Mouse (Mus musculus): Measurements from ENCODE around the gene E4f1. TPM values are rescaled to one million over a fixed set of nuclear protein-coding genes. Genes with fewer than 3 reads are reported as not detected.

The E4f1 gene
- total RNA-seq, 2 experiments from 2014 or later = 30.0 to 33.3 TPM

- no peak for DNase-seq (ENCODE audit: low spot score in 2 of 2)
These were observed 13.4 kb upstream of the E4f1 start for GRCm38 (mm10) chr17:24483495-24483894.

- DNase-seq (ENCODE audit: low spot score in 2 of 2) = no peak
These were observed 11.1 kb upstream of the E4f1 start for GRCm38 (mm10) chr17:24481027-24481815.

GRCm38 (mm10) chr17:24480201-24480826 is 10.2 kb upstream of the E4f1 start:
- no peak for DNase-seq (ENCODE audit: low spot score in 2 of 2)

- DNase-seq (ENCODE audit: low spot score in 2 of 2) = no peak
These were observed 9.3 kb upstream of the E4f1 start for GRCm38 (mm10) chr17:24479431-24479830.

GRCm38 (mm10) chr17:24478663-24479380 is 8.7 kb upstream of the E4f1 start, which contains the start of gene Mlst8:
TSS of gene Mlst8 (minus strand) at chr17:24479078.
- peak; percentile 99 for DNase-seq (ENCODE audit: low spot score in 2 of 2)

GRCm38 (mm10) chr17:24477985-24478600 is 8.0 kb upstream of the E4f1 start:
- DNase-seq (ENCODE audit: low spot score in 2 of 2) = no peak

- DNase-seq (ENCODE audit: low spot score in 2 of 2) = no peak
These were observed 7.2 kb upstream of the E4f1 start for GRCm38 (mm10) chr17:24477053-24477984.

- DNase-seq (ENCODE audit: low spot score in 2 of 2) = no peak
These were observed 6.1 kb upstream of the E4f1 start for GRCm38 (mm10) chr17:24476022-24476776.

GRCm38 (mm10) chr17:24475586-24475985 is 5.5 kb upstream of the E4f1 start:
- no peak for DNase-seq (ENCODE audit: low spot score in 2 of 2)

GRCm38 (mm10) chr17:24474557-24474956 is 4.4 kb upstream of the E4f1 start:
- DNase-seq (ENCODE audit: low spot score in 2 of 2) = peak; percentile 63 to 69

- no peak for DNase-seq (ENCODE audit: low spot score in 2 of 2)
These were observed 3.6 kb upstream of the E4f1 start, which contains the start of gene Bricd5 for GRCm38 (mm10) chr17:24473612-24474275. TSS of gene Bricd5 (plus strand) at chr17:24473884.

GRCm38 (mm10) chr17:24472512-24472911 is 2.4 kb upstream of the E4f1 start:
- DNase-seq (ENCODE audit: low spot score in 2 of 2) = peak in 1 of 2 experiments; percentile 53

GRCm38 (mm10) chr17:24470701-24471527 is 801 bp upstream of the E4f1 start:
- peak in 1 of 2 experiments; percentile 47 for DNase-seq (ENCODE audit: low spot score in 2 of 2)

- no peak for DNase-seq (ENCODE audit: low spot score in 2 of 2)
These were observed 690 bp downstream of the E4f1 start for GRCm38 (mm10) chr17:24469336-24469909.

GRCm38 (mm10) chr17:24468636-24469246 is 1.4 kb downstream of the E4f1 start:
- DNase-seq (ENCODE audit: low spot score in 2 of 2) = no peak

- no peak for DNase-seq (ENCODE audit: low spot score in 2 of 2)
These were observed 6.6 kb downstream of the E4f1 start for GRCm38 (mm10) chr17:24463374-24464133.

- DNase-seq (ENCODE audit: low spot score in 2 of 2) = no peak
These were observed 7.2 kb downstream of the E4f1 start for GRCm38 (mm10) chr17:24462932-24463331.

Measured in layer of hippocampus, postnatal 10 days (tissue).